Mouse (Mus musculus): ENCODE measurements around the gene Foxj3.

Foxj3 gene

DNA sequence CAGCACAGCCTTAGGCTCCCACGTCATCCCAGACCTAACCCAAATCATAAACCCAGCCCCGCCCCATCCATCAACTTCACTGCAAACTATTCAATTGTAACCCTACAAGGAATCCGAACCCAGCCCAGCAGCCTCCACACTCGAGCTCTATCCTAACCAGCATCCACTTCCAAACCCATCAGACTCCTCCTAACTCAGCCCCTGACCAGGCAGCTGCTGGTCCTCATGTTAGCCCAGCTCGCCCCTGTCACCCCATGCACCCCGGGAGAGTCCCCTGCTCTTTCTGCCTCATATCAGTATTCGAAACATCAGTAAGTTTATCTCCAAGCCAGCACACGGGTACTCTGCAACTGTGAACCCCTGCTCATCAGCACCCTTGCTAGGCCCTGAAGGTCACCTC is 98.9 kb downstream of the Foxj3 start:
- no peak for DNase-seq (ENCODE audit: low read depth in 1 of 2, low spot score in 2 of 2)

DNA sequence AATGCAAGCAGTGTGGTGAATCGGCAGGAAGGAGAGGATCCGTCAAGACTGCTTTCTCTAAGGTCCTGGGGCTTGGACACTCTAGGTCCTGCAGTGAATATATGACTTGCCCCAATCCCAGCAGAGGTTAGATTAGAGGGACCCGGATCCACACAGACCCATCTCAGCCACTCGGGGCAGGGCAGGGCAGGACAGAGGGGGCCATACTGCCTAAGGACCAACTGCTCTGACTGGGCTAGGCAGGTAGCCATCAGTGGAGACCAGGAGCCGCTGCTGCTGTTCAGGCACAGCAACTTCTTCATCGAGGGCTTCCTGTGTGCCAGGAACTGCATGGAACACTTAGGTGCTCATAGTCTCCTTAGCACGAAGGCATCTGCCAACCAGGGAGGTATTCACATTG is 99.9 kb downstream of the Foxj3 start:
- no peak for DNase-seq (ENCODE audit: low read depth in 1 of 2, low spot score in 2 of 2)

DNA sequence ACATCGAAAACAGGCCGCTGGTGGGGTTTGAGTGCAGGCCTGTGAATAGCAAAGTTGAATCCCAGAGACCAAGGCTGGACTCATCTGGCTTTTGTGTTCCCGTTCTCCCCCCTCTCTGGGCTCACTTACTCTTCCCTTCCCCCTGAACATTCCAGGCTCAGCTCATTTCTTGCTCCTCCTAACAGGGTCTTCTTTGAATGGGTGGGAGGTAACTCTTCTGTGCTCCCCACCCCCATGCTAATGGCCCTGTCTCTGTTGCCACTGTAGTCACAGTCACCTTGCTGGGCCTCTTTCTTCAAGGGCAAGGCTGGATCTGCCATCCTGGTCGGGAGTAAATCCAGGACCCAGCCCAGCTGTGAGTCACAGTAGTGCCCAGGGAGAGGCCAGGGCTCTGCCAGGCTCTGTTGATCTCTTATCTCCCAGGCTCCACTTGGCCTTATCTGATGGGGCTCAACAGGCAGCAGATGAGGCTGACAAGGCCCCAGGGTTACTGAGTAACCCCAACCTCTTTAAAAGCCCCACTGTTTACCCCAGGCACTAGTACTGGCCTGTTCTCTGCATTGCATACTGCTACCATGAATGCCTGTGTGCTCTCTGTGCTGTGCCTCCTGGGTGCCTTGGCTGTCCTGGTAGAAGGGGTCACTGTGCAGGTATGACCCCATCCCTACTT is 100.5 kb downstream of the Foxj3 start, which contains the start of gene Guca2a:
Gene Guca2a (plus strand): TSS at position 529 of the 670 bp plus-strand sequence.
- no peak for DNase-seq (ENCODE audit: low read depth in 1 of 2, low spot score in 2 of 2)

GRCm38 (mm10) chr4:119637946-119638345 is 101.1 kb downstream of the Foxj3 start:
- DNase-seq (ENCODE audit: low read depth in 1 of 2, low spot score in 2 of 2), result no peak

DNA sequence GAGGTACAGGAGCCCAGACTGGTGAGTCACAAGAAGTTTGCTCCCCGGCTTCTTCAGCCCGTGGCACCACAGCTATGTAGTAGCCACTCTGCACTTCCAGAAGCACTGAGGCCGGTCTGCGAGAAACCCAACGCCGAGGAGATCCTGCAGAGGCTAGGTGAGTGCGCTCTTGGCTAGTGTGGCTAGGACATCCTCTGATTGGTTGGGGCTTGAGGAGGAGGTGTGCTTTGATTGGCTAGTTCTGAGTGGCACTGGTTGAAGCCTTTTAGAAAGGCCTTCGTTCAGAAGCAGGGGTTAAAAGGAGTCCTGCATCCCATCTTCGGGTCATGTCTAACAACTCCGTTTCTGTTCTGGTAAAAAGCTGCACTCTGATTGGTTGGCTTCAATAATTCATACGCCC is 101.9 kb downstream of the Foxj3 start:
- DNase-seq (ENCODE audit: low read depth in 1 of 2, low spot score in 2 of 2), result no peak

DNA sequence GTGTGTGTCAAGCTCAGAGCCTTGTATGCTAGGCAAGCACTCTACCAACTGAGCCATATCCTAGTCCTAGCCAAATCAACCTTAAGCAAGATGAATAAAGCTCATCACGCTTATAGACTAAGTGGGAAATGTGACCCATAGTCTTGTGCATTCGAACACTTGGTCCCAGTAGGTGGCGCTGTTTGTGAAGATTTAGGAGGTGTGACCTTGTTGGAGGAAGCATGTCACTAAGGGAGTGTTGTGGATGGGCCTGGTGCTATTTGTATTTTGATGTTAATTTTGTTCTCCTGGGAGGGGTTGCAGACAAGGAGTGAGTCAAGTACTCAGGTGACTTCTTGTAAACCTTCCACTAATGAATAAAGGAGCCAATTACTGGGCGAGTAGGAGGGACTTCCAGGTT is 105.9 kb downstream of the Foxj3 start:
- no peak for DNase-seq (ENCODE audit: low read depth in 1 of 2, low spot score in 2 of 2)

GRCm38 (mm10) chr4:119657011-119657410 is 120.2 kb downstream of the Foxj3 start:
- no peak for DNase-seq (ENCODE audit: low read depth in 1 of 2, low spot score in 2 of 2)

DNA sequence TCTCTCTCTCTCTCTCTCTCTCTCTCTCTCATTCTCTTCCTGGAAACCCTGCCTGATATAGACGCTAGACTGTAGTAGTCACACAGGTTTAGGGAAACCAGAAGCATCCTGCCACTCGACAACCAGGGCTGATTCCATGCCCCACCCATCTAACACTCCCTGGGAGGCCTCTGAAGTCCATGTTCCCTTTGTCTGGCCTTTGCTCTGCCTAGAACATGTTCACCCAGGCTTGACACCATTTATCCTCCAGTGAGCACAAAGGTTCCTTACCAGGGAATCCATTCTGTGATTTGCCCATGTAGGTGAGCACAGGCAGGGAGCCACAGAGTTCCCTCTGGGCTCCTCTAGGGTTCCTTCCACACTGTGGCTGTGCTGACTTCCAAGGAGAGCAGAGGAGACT is 121.4 kb downstream of the Foxj3 start:
- DNase-seq (ENCODE audit: low read depth in 1 of 2, low spot score in 2 of 2), result no peak

GRCm38 (mm10) chr4:119658731-119659130 is 121.9 kb downstream of the Foxj3 start, which contains the start of gene Guca2b:
TSS of gene Guca2b (minus strand) at chr4:119658954.
- DNase-seq (ENCODE audit: low read depth in 1 of 2, low spot score in 2 of 2), result no peak

DNA sequence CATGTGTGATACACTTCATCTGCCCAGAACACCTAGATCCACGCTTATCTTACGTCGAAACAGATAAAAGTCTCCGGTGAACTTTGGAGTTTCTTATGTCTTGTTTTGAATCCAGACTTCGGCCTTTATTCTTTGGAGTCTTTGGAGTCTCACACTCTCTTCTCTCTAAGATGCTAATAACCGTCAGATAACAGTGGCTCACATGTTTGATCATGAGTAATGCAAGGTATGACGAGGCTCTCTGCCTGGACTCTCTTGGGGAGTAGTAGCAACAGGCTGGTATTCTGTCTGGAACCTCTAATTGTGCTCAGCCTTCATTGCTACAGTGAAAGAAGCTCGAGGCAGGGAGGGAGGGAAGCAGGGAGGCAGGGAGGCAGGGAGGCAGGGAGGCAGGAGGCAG is 123.2 kb downstream of the Foxj3 start:
- no peak for DNase-seq (ENCODE audit: low read depth in 1 of 2, low spot score in 2 of 2)

- DNase-seq (ENCODE audit: low read depth in 1 of 2, low spot score in 2 of 2), result no peak
Observed at GRCm38 (mm10) chr4:119662151-119662550, 125.3 kb downstream of the Foxj3 start.

- DNase-seq (ENCODE audit: low read depth in 1 of 2, low spot score in 2 of 2), result no peak
Observed at GRCm38 (mm10) chr4:119662976-119663375, 126.2 kb downstream of the Foxj3 start.

DNA sequence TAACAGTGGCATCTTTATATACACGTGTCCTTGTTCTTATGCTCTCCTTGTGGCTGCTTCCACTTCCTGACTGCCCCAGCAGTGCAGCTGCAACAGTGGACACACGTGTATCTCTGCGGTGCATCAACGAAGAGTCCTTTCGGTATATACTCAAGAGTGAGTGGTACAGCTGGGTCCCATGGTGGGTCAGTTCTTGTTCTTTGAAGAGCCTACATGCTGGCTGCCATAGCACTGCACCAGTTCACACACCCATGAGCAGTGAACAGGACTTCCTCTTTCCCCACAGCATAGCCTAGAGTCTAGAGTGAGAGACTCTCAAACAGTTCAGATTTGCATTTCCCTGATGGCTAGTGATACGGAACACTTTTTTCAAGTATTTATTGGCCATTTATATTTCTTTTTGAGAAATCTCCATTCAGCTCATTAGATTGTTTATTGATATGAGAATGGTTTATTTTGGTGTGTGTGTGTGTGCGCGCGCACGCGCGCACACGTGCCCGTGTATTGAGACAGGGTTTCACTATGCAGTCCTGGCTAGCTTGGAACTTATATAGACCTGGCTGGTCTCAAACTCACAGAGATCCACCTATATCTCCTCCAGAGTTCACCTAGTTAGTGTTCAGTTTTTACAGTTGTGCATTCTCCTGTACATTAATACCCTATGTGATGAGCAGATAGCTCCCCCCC is 126.7 kb downstream of the Foxj3 start:
- no peak for DNase-seq (ENCODE audit: low read depth in 1 of 2, low spot score in 2 of 2)

DNA sequence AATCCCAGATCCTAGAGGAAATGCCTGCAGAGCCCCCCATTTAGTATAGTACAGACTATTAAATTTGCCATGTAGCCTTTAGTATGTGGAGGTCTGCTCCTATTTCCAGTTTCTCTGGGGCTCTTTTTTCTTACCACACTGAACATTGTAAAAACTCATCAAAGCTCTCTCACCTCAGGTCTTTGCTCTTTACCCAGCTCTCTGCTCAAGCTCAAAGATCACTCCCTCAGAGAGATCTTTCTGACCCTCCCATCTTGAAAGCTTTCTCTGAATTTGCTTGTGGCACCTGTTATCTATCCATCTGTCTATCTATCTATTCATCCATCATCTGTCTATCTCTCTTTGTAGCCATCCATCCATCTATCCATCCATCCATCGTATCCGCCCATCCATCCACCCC is 128.4 kb downstream of the Foxj3 start:
- DNase-seq (ENCODE audit: low read depth in 1 of 2, low spot score in 2 of 2), result no peak

GRCm38 (mm10) chr4:119666116-119666515 is 129.3 kb downstream of the Foxj3 start:
- DNase-seq (ENCODE audit: low read depth in 1 of 2, low spot score in 2 of 2), result no peak

GRCm38 (mm10) chr4:119667454-119667853 is 130.7 kb downstream of the Foxj3 start:
- no peak for DNase-seq (ENCODE audit: low read depth in 1 of 2, low spot score in 2 of 2)

- DNase-seq (ENCODE audit: low read depth in 1 of 2, low spot score in 2 of 2), result no peak
Observed at GRCm38 (mm10) chr4:119668185-119668584, 131.4 kb downstream of the Foxj3 start.

GRCm38 (mm10) chr4:119668596-119668995 is 131.8 kb downstream of the Foxj3 start:
- DNase-seq (ENCODE audit: low read depth in 1 of 2, low spot score in 2 of 2), result no peak

GRCm38 (mm10) chr4:119669356-119670209 is 132.8 kb downstream of the Foxj3 start:
- DNase-seq (ENCODE audit: low read depth in 1 of 2, low spot score in 2 of 2), result no peak

DNA sequence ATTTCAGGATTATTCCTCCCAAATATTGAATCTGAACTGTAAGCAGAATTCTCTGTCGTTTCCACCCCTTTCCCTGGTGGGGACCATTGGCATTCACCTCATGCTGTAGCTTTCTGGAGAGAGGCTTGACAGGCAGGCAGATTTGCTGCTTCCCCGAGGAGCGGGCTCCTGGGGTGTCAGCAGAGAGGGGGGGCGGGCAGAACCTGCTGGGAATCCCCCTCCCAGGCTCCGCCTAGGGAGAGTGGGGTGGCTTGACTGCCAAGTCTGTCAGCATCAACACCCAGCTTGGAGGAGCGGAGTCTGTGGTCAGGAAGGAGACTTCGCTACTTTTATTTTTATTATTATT is 133.4 kb downstream of the Foxj3 start:
- no peak for DNase-seq (ENCODE audit: low read depth in 1 of 2, low spot score in 2 of 2)

DNA sequence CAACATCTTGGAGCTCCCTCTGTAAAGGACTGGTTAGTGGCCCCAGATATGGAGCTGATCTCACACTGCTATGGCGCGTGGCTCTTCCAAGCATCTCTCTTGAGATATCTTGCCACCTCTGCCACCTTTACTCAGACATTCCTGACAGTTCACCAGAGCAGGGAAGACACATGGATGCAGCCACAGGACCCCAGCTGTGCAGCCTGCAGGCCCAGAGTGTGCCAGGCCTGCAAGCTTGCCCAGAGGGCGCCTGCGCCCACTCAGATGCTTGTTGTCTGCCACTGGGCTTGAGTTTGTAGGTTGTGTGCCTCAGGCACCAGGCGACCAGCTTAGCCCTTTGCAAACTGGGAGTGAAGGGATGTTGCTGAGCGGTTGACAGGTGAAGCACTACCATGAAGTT is 133.9 kb downstream of the Foxj3 start:
- no peak for DNase-seq (ENCODE audit: low read depth in 1 of 2, low spot score in 2 of 2)

- DNase-seq (ENCODE audit: low read depth in 1 of 2, low spot score in 2 of 2), result no peak
Observed at GRCm38 (mm10) chr4:119671164-119671563, 134.4 kb downstream of the Foxj3 start.
